Mouse (Mus musculus) brain, embryonic 18.5 days (tissue): ENCODE results near the gene Kbtbd8.

ENCODE experiments used
- DNase-seq: peaks from one replicate; pipeline ENCODE4 v3.0.0-alpha.2; 2012; ENCODE audit warnings: low read depth, low spot score

The Kbtbd8 gene

GRCm38 (mm10) chr6:95174311-95175143 is 57.5 kb downstream of the Kbtbd8 start:
- no peak for DNase-seq
